Mouse (Mus musculus): ENCODE measurements around the gene Ablim2. TPM values are rescaled to one million over a fixed set of nuclear protein-coding genes. Genes with fewer than 3 reads are reported as not detected.

Gene Ablim2
- polyA plus RNA-seq (2015; fragmentation: Nextera tagmentation; extraction: Ambion mirVana): 5.6 and 6.6 TPM in 2 replicates

- no peaks in the 10 kb centered on the region for H3K9me3 ChIP-seq
- peaks cover 17% of the 10 kb centered on the region for H3K4me1 ChIP-seq (replicated peaks)
- peak within 1 kb of the TSS; percentile 65 for H3K9ac ChIP-seq (replicated peaks)
- peak; percentile 98 for ATAC-seq
- WGBS: under 1% methylated on average over 34 of the region's 35 CpGs
- peaks cover 46% of the 10 kb centered on the region for H3K27me3 ChIP-seq
- H3K36me3 ChIP-seq: no peaks in the 10 kb centered on the region
- H3K27ac ChIP-seq: peak within 1 kb of the TSS; percentile 72
- peak within 1 kb of the TSS; percentile 62 for H3K4me3 ChIP-seq (replicated peaks)
- H3K4me2 ChIP-seq (replicated peaks): peak within 1 kb of the TSS; percentile 91
These were observed at the start of gene Ablim2 for GRCm38 (mm10) chr5:35757639-35758001. Ablim2 (plus strand) TSS chr5:35757880.

GRCm38 (mm10) chr5:35710481-35710880 lies 47.2 kb upstream of the Ablim2 start:
- 76% methylated on average over 3 of the region's 3 CpGs for WGBS
- H3K9ac ChIP-seq (replicated peaks): no peak overlapping the region
- no peak overlapping the region for H3K4me2 ChIP-seq (replicated peaks)
- H3K4me1 ChIP-seq (replicated peaks): no peaks in the 10 kb centered on the region
- H3K36me3 ChIP-seq: no peaks in the 10 kb centered on the region
- no peak for ATAC-seq
- H3K4me3 ChIP-seq (replicated peaks): no peak overlapping the region
- no peaks in the 10 kb centered on the region for H3K9me3 ChIP-seq
- H3K27me3 ChIP-seq: no peaks in the 10 kb centered on the region
- no peak overlapping the region for H3K27ac ChIP-seq

- H3K4me1 ChIP-seq (replicated peaks): no peaks in the 10 kb centered on the region
- 76% methylated on average over 3 of the region's 3 CpGs for WGBS
- H3K4me2 ChIP-seq (replicated peaks): no peak overlapping the region
- H3K9ac ChIP-seq (replicated peaks): no peak overlapping the region
- H3K27ac ChIP-seq: no peak overlapping the region
- no peaks in the 10 kb centered on the region for H3K9me3 ChIP-seq
- H3K27me3 ChIP-seq: no peaks in the 10 kb centered on the region
- ATAC-seq: no peak
- H3K4me3 ChIP-seq (replicated peaks): no peak overlapping the region
- no peaks in the 10 kb centered on the region for H3K36me3 ChIP-seq
These were observed 46.7 kb upstream of the Ablim2 start for GRCm38 (mm10) chr5:35710931-35711330.

- H3K4me1 ChIP-seq (replicated peaks): no peaks in the 10 kb centered on the region
- no peak overlapping the region for H3K9ac ChIP-seq (replicated peaks)
- no peaks in the 10 kb centered on the region for H3K27me3 ChIP-seq
- WGBS: 79% methylated on average over 5 of the region's 5 CpGs
- H3K27ac ChIP-seq: no peak overlapping the region
- no peaks in the 10 kb centered on the region for H3K36me3 ChIP-seq
- no peak for ATAC-seq
- no peaks in the 10 kb centered on the region for H3K9me3 ChIP-seq
- no peak overlapping the region for H3K4me2 ChIP-seq (replicated peaks)
- no peak overlapping the region for H3K4me3 ChIP-seq (replicated peaks)
These were observed 45.2 kb upstream of the Ablim2 start for GRCm38 (mm10) chr5:35712517-35712916.

- 52% methylated on average over 13 of the region's 13 CpGs for WGBS
- Histone ChIP-seq H3K4me2 (replicated peaks) (no peak overlapping the region), H3K9me3 (no peaks in the 10 kb centered on the region), H3K36me3 (no peaks in the 10 kb centered on the region), H3K27ac (no peak overlapping the region), H3K27me3 (no peaks in the 10 kb centered on the region), H3K4me3 (replicated peaks) (no peak overlapping the region), H3K9ac (replicated peaks) (no peak overlapping the region), H3K4me1 (replicated peaks) (no peaks in the 10 kb centered on the region)
- ATAC-seq: peak; percentile 94
These were observed 43.9 kb upstream of the Ablim2 start for GRCm38 (mm10) chr5:35713649-35714354.

GRCm38 (mm10) chr5:35717455-35717854 lies 40.2 kb upstream of the Ablim2 start:
- Histone ChIP-seq H3K9me3 (no peaks in the 10 kb centered on the region), H3K4me3 (replicated peaks) (no peak overlapping the region), H3K27ac (no peak overlapping the region), H3K4me2 (replicated peaks) (no peak overlapping the region), H3K36me3 (no peaks in the 10 kb centered on the region), H3K9ac (replicated peaks) (no peak overlapping the region), H3K27me3 (no peaks in the 10 kb centered on the region), H3K4me1 (replicated peaks) (no peaks in the 10 kb centered on the region)
- WGBS: 81% methylated on average over 5 of the region's 5 CpGs
- no peak for ATAC-seq

GRCm38 (mm10) chr5:35717946-35718345 lies 39.7 kb upstream of the Ablim2 start:
- 60% methylated on average over 4 of the region's 4 CpGs for WGBS
- H3K9me3 ChIP-seq: no peaks in the 10 kb centered on the region
- ATAC-seq: no peak

GRCm38 (mm10) chr5:35718817-35719216 lies 38.9 kb upstream of the Ablim2 start:
- H3K9me3 ChIP-seq: no peaks in the 10 kb centered on the region
- no peak overlapping the region for H3K27ac ChIP-seq
- 78% methylated on average over 11 of the region's 11 CpGs for WGBS
- H3K4me1 ChIP-seq (replicated peaks): no peaks in the 10 kb centered on the region
- ATAC-seq: no peak
- no peaks in the 10 kb centered on the region for H3K36me3 ChIP-seq
- H3K27me3 ChIP-seq: no peaks in the 10 kb centered on the region
- no peak overlapping the region for H3K9ac ChIP-seq (replicated peaks)
- H3K4me3 ChIP-seq (replicated peaks): no peak overlapping the region
- no peak overlapping the region for H3K4me2 ChIP-seq (replicated peaks)

More at GRCm38 (mm10) chr5:35717946-35718345, 39.7 kb upstream of the Ablim2 start:
- H3K4me3 ChIP-seq (replicated peaks): no peak overlapping the region
- H3K27ac ChIP-seq: no peak overlapping the region
- H3K36me3 ChIP-seq: no peaks in the 10 kb centered on the region
- no peaks in the 10 kb centered on the region for H3K4me1 ChIP-seq (replicated peaks)
- no peak overlapping the region for H3K4me2 ChIP-seq (replicated peaks)
- H3K27me3 ChIP-seq: no peaks in the 10 kb centered on the region
- no peak overlapping the region for H3K9ac ChIP-seq (replicated peaks)

- ATAC-seq: no peak
- H3K4me3 ChIP-seq (replicated peaks): no peak overlapping the region
- H3K4me1 ChIP-seq (replicated peaks): no peaks in the 10 kb centered on the region
These were observed 38.3 kb upstream of the Ablim2 start for GRCm38 (mm10) chr5:35719343-35719742.

GRCm38 (mm10) chr5:35719880-35720279 lies 37.8 kb upstream of the Ablim2 start:
- WGBS: 100% methylated on average over 1 of the region's 1 CpGs
- Histone ChIP-seq H3K4me3 (replicated peaks) (no peak overlapping the region), H3K27ac (no peak overlapping the region), H3K9ac (replicated peaks) (no peak overlapping the region), H3K4me1 (replicated peaks) (no peaks in the 10 kb centered on the region), H3K27me3 (no peaks in the 10 kb centered on the region), H3K4me2 (replicated peaks) (no peak overlapping the region), H3K9me3 (no peaks in the 10 kb centered on the region), H3K36me3 (no peaks in the 10 kb centered on the region)
- no peak for ATAC-seq

More at GRCm38 (mm10) chr5:35719343-35719742, 38.3 kb upstream of the Ablim2 start:
- no peaks in the 10 kb centered on the region for H3K36me3 ChIP-seq
- no peaks in the 10 kb centered on the region for H3K9me3 ChIP-seq
- no peak overlapping the region for H3K27ac ChIP-seq
- H3K27me3 ChIP-seq: no peaks in the 10 kb centered on the region
- no peak overlapping the region for H3K4me2 ChIP-seq (replicated peaks)
- no peak overlapping the region for H3K9ac ChIP-seq (replicated peaks)

- Histone ChIP-seq H3K4me1 (replicated peaks) (no peaks in the 10 kb centered on the region), H3K9ac (replicated peaks) (no peak overlapping the region), H3K27me3 (no peaks in the 10 kb centered on the region), H3K9me3 (no peaks in the 10 kb centered on the region), H3K4me3 (replicated peaks) (no peak overlapping the region), H3K27ac (no peak overlapping the region), H3K36me3 (no peaks in the 10 kb centered on the region), H3K4me2 (replicated peaks) (no peak overlapping the region)
- WGBS: 93% methylated on average over 2 of the region's 2 CpGs
- no peak for ATAC-seq
These were observed 35.7 kb upstream of the Ablim2 start for GRCm38 (mm10) chr5:35721933-35722332.

GRCm38 (mm10) chr5:35722654-35723053 lies 35.0 kb upstream of the Ablim2 start:
- no peak for ATAC-seq
- H3K27ac ChIP-seq: no peak overlapping the region
- H3K4me3 ChIP-seq (replicated peaks): no peak overlapping the region
- H3K4me2 ChIP-seq (replicated peaks): no peak overlapping the region
- no peaks in the 10 kb centered on the region for H3K27me3 ChIP-seq
- no peak overlapping the region for H3K9ac ChIP-seq (replicated peaks)
- WGBS: 74% methylated on average over 2 of the region's 2 CpGs
- no peaks in the 10 kb centered on the region for H3K4me1 ChIP-seq (replicated peaks)
- no peaks in the 10 kb centered on the region for H3K9me3 ChIP-seq
- H3K36me3 ChIP-seq: no peaks in the 10 kb centered on the region

- ATAC-seq: no peak
- no peak overlapping the region for H3K27ac ChIP-seq
- H3K27me3 ChIP-seq: no peaks in the 10 kb centered on the region
- H3K4me3 ChIP-seq (replicated peaks): no peak overlapping the region
- no peaks in the 10 kb centered on the region for H3K4me1 ChIP-seq (replicated peaks)
- WGBS: 79% methylated on average over 5 of the region's 5 CpGs
- H3K9me3 ChIP-seq: no peaks in the 10 kb centered on the region
- H3K9ac ChIP-seq (replicated peaks): no peak overlapping the region
- H3K4me2 ChIP-seq (replicated peaks): no peak overlapping the region
- no peaks in the 10 kb centered on the region for H3K36me3 ChIP-seq
These were observed 33.8 kb upstream of the Ablim2 start for GRCm38 (mm10) chr5:35723900-35724299.

All from midbrain, embryonic 13.5 days (tissue).